Mouse (Mus musculus) liver, postnatal 0 days (tissue): ENCODE results near the gene Dctd. TPM values are rescaled to one million over a fixed set of nuclear protein-coding genes. Genes with fewer than 3 reads are reported as not detected.
A peak's percentile ranks its signal among the peaks of the same experiment; 100 is the strongest.

Experiments
- ATAC-seq: fragments of 200-750 bp; cut with Nextera tagmentation; 2 replicates; pipeline ENCODE4 v1.8.0; 2017; ENCODE audit warnings: mild to moderate bottlenecking, moderate library complexity
- DNase-seq: peaks from one replicate; pipeline ENCODE4 v3.0.0-alpha.2; 2016
- H3K27ac ChIP-seq: fragments of 300-500 bp; sonication (generic); 2 replicates; pipeline ENCODE4 v1.5.1; 2014; ENCODE audit warnings: antibody characterized with exemption, moderate library complexity, mild to moderate bottlenecking, low read depth
- H3K27me3 ChIP-seq: fragments of 300-500 bp; sonication (generic); 2 replicates; pipeline ENCODE4 v1.6.1; 2014; ENCODE audit warnings: low read length, control low read depth, mixed read lengths; ENCODE audit not compliant: insufficient read depth
- H3K36me3 ChIP-seq: fragments of 300-500 bp; sonication (generic); replicated peaks from 2 replicates; pipeline ENCODE4 v1.6.1; 2014; ENCODE audit warnings: mild to moderate bottlenecking, control low read depth, low read length, moderate library complexity, mixed read lengths; ENCODE audit not compliant: insufficient read depth
- H3K4me1 ChIP-seq: fragments of 300-500 bp; sonication (generic); 2 replicates; pipeline ENCODE4 v1.6.1; 2014; ENCODE audit warnings: antibody characterized with exemption, mild to moderate bottlenecking, control low read depth; ENCODE audit not compliant: insufficient read depth
- H3K4me2 ChIP-seq: fragments of 300-500 bp; sonication (generic); 2 replicates; pipeline ENCODE4 v1.6.1; 2014; ENCODE audit warnings: low read depth, mild to moderate bottlenecking, low read length, moderate library complexity, mixed read lengths
- H3K4me3 ChIP-seq: fragments of 300-500 bp; sonication (generic); 2 replicates; pipeline ENCODE4 v1.5.1; 2014; ENCODE audit warnings: low read depth, low read length
- H3K9ac ChIP-seq: fragments of 300-500 bp; sonication (generic); replicated peaks from 2 replicates; pipeline ENCODE4 v1.6.1; 2014; ENCODE audit warnings: mild to moderate bottlenecking, moderate library complexity
- H3K9me3 ChIP-seq: fragments of 300-500 bp; sonication (generic); 2 replicates; pipeline ENCODE4 v1.6.1; 2016; ENCODE audit warnings: mild to moderate bottlenecking, control low read depth, low read length, mixed read lengths
- CTCF ChIP-seq: sonication (generic); IDR thresholded peaks from 2 replicates; pipeline ENCODE4 v1.5.1; 2016; ENCODE audit warnings: antibody characterized with exemption, low read depth
- EP300 ChIP-seq: IDR thresholded peaks from 2 replicates; pipeline ENCODE4 v1.6.1; 2016; ENCODE audit warnings: antibody characterized with exemption, low read depth, mild to moderate bottlenecking
- WGBS: fragments of 180-500 bp; shearing (Covaris S2); extraction: QIAGEN DNeasy Blood & Tissue Kit; methylation state at CpG from one replicate; pipeline ENCODE4 v1.1.7; 2014; ENCODE audit not compliant: insufficient replicate concordance; 5-methylcytosine and 5-hydroxymethylcytosine counted together
- polyA plus RNA-seq: library from polyadenylated mRNA; unstranded; fragments of >200 nt; fragmentation: Nextera tagmentation; extraction: Ambion mirVana; gene quantifications from 2 replicates; pipeline ENCODE4 v1.2.1, GENCODE M21; 2015

Gene Dctd
- polyA plus RNA-seq, 1 experiment from 2014 or later, result 1.8 TPM

DNA sequence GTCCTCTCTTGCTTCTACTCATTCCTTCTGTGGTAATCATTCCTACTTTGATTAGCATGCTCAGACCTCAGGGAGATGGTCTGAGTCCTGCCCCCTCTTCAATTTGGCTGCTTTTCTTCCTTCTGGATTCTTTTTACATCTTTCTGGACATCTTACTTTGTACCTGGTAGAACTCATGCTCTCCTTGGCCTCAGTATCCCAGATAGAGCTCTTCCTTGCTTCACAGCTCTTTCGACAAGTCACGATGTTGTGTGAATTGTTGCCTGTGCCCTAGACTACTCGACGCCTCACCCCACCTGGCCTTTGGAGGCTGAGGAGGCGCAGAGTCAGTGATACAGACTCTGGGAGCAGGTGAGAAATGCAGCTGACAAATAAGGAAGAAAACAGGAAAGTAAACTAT, 3.5 kb upstream of the Dctd start:
- WGBS, result 87% methylated on average over 5 of the region's 5 CpGs
- Histone ChIP-seq H3K36me3 (no peaks in the 10 kb centered on the region), H3K27ac (no peak overlapping the region), H3K27me3 (no peaks in the 10 kb centered on the region), H3K4me2 (no peak overlapping the region), H3K4me3 (no peak overlapping the region), H3K4me1 (peaks cover 5% of the 10 kb centered on the region; the same call in 1 of the 2 replicates), H3K9me3 (no peaks in the 10 kb centered on the region), H3K9ac (no peak overlapping the region)
- no peak for TF ChIP-seq CTCF
- no peak for TF ChIP-seq EP300
- DNase-seq (no peak), ATAC-seq (no peak)

DNA sequence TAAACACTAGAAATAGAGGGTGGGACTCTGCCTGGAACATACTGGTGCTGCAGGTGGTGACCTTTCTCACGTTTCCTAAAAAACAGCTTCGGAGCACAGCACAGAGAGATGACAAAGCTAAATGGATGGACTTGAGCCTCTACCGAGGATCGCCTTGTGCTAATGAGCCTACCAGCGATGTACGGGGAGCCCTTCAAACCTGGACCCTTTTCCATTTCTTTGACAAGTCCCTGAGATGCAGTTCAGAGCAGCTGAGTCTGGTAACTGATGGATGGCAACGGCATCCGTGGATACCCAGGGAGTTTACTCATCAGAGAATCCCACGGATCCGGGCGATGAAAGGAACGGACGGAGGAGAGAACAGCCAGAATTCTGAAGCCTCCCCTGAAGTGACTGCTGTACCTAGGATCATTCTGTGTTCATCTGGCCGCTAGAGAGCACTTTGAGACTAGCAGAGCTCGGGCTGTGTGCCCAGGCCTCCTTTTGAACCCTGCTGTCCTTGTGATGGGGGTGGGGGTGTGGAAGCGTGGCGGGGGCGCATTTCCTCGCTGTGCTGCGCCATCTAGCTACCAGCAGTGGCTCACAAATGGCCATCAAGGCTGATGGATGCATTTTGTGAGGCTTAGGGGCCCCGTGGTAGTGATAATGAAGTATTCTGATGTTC, 1.6 kb upstream of the Dctd start:
- H3K36me3 ChIP-seq, result no peaks in the 10 kb centered on the region
- no peak overlapping the region for H3K4me3 ChIP-seq
- 15% methylated on average over 21 of the region's 21 CpGs for WGBS
- ATAC-seq (no peak), DNase-seq (peak; percentile 29)
- TF ChIP-seq EP300 (no peak), CTCF (peak; percentile 52)
- no peak overlapping the region for H3K9ac ChIP-seq
- no peaks in the 10 kb centered on the region for H3K27me3 ChIP-seq
- H3K4me1 ChIP-seq, result peaks cover 5% of the 10 kb centered on the region; the same call in 1 of the 2 replicates
- no peak overlapping the region for H3K4me2 ChIP-seq
- H3K27ac ChIP-seq, result no peak overlapping the region
- H3K9me3 ChIP-seq, result no peaks in the 10 kb centered on the region

GRCm38 (mm10) chr8:48098081-48098639, 732 bp upstream of the Dctd start:
- no peak for TF ChIP-seq CTCF
- no peak for TF ChIP-seq EP300
- no peaks in the 10 kb centered on the region for H3K9me3 ChIP-seq
- peaks cover 5% of the 10 kb centered on the region; the same call in 1 of the 2 replicates for H3K4me1 ChIP-seq
- no peaks in the 10 kb centered on the region for H3K27me3 ChIP-seq
- DNase-seq (no peak), ATAC-seq (no peak)
- H3K9ac ChIP-seq, result no peak overlapping the region
- H3K27ac ChIP-seq, result no peak overlapping the region
- no peak overlapping the region for H3K4me3 ChIP-seq
- no peak overlapping the region for H3K4me2 ChIP-seq
- WGBS, result 74% methylated on average over 13 of the region's 13 CpGs
- no peaks in the 10 kb centered on the region for H3K36me3 ChIP-seq

DNA sequence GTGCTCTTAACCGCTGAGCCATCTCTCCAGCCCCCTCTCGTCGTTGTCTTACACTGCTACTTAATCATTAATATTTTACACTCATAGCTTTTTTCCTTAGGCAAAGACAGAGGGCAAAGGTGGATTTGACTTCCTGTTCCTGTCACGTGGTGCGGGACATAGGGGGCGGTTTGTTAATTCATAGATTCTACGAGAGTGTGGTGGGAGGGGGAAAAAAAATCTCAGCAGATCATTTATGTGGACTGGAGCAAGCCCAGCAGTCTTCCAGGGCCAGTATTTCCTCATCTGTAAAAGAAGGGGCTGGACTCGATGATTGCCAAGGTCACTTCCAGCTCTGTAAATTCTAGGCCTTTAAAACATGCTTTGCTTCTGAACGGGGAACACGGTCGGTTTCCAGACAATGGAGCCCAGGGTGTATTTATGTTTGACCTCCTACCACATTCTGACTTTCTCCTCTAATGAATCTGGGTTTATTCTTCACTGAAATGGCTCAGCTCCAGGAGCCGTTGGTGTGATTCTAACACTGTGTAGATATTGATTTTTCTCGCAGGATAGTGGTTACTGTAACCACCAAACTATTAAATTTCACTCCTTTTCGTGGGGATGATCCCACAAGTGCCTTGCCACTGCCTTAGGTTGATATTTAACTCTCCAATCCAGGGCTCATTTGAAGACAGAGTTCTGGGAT, 1.4 kb downstream of the Dctd start:
- ATAC-seq (no peak), DNase-seq (no peak)
- Histone ChIP-seq H3K27me3 (no peaks in the 10 kb centered on the region), H3K27ac (no peak overlapping the region), H3K9me3 (peaks cover 2% of the 10 kb centered on the region; the same call in 1 of the 2 replicates), H3K4me2 (no peak overlapping the region), H3K4me3 (no peak overlapping the region), H3K9ac (no peak overlapping the region), H3K4me1 (peaks cover 5% of the 10 kb centered on the region; the same call in 1 of the 2 replicates), H3K36me3 (no peaks in the 10 kb centered on the region)
- TF ChIP-seq CTCF, result no peak
- no peak for TF ChIP-seq EP300
- 60% methylated on average over 14 of the region's 14 CpGs for WGBS

DNA sequence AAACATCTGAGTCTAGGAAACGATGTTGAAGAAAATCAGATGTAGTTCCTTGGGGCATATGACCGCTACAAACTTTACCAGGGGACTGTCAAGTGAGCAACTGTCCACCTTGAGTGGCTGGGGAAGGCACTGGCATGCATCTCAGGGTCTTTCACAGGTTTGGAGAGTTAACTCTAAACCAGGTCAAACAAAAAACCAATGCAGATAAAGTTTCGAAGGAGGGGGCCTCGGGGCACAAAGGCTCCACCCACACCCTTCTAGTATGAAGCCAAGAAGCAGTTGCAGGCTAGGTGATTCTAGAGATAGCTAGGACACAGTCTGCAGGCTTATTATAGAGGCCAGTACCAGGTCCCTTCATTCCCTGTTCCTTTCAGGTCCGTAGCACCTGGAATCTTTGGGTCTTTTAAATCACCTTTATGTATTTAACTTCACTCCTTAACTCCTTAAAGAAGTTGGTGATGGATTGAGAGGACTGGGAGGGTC, 10.5 kb downstream of the Dctd start:
- peaks cover 3% of the 10 kb centered on the region for H3K4me1 ChIP-seq
- H3K27me3 ChIP-seq, result no peaks in the 10 kb centered on the region
- 30% methylated on average over 5 of the region's 5 CpGs for WGBS
- H3K9ac ChIP-seq, result no peak overlapping the region; the same call in 1 of the 2 replicates
- no peaks in the 10 kb centered on the region for H3K36me3 ChIP-seq
- H3K9me3 ChIP-seq, result peaks cover 2% of the 10 kb centered on the region; the same call in 1 of the 2 replicates
- ATAC-seq (peak; percentile 36), DNase-seq (no peak)
- H3K27ac ChIP-seq, result no peak overlapping the region
- TF ChIP-seq EP300, result no peak
- TF ChIP-seq CTCF, result no peak
- peak overlapping the region; percentile 92 for H3K4me2 ChIP-seq
- H3K4me3 ChIP-seq, result peak overlapping the region; percentile 65
